Mouse (Mus musculus) large intestine, adult 2 months (tissue): ENCODE data around the gene Npl. TPM values are rescaled to one million over a fixed set of nuclear protein-coding genes. Genes with fewer than 3 reads are reported as not detected.
"Not testable (repeated sequence)": the region's sequence is repeated elsewhere in the genome, so short reads cannot be mapped to it uniquely, and the experiment has no call there.

Experiments used
- DNase-seq: peaks from one replicate; pipeline ENCODE4 v3.0.0-alpha.2; 2012; ENCODE audit warnings: low read depth, low spot score
- WGBS: fragments of 180-500 bp; shearing (Covaris S2); methylation state at CpG from one replicate; pipeline ENCODE4 v1.1.7; 2018; 5-methylcytosine and 5-hydroxymethylcytosine counted together
- polyA plus RNA-seq: library from polyadenylated mRNA; depleted of rRNA; stranded (reverse); fragments of >200 nt; gene quantifications from 2 replicates; pipeline ENCODE4 v1.2.3, GENCODE M21; 2012

The Npl gene
- polyA plus RNA-seq, 1 experiment, result 2.4 TPM

DNA sequence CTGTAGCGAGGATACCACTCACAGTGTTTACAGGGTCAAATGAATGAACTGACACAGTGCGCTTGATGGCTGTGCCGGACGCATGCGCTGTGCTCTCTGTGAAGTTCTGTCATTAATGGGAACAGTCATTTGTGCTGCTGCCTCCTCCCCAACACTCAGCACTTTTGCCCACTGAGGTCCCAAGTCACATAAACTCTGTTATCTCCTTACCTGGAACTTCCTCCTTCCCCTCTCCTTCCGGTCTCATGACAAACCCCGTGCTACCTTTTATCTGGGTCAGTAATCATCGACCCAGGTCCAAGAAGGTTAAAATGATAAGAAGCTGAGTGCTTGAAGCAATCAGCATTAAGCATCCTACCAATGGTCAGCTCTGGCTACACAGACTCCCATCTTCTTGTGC is 2.3 kb downstream of the Npl start:
- WGBS, result 72% methylated on average over 8 of the region's 8 CpGs
- no peak for DNase-seq

DNA sequence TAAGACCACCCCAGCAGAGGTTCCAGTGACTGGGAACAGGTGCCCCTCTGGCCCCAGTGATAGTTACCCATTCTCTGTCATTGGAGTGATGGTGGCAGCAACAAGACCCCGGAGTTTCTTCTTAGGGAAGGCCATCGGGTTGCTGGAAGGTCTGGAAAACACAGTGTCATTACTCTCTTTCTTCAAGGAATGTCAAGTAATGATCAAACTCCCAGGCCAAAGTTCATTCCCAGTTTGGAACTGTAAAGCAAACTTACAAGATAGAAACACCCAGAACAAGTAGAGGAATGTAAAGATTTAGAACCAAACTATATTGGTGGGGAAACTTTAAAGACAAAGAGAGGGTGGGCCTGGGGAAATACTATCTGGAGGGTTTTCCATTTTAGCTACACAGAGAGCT is 4.6 kb downstream of the Npl start:
- DNase-seq, result no peak
- 61% methylated on average over 2 of the region's 2 CpGs for whole genome bisulfite sequencing

DNA sequence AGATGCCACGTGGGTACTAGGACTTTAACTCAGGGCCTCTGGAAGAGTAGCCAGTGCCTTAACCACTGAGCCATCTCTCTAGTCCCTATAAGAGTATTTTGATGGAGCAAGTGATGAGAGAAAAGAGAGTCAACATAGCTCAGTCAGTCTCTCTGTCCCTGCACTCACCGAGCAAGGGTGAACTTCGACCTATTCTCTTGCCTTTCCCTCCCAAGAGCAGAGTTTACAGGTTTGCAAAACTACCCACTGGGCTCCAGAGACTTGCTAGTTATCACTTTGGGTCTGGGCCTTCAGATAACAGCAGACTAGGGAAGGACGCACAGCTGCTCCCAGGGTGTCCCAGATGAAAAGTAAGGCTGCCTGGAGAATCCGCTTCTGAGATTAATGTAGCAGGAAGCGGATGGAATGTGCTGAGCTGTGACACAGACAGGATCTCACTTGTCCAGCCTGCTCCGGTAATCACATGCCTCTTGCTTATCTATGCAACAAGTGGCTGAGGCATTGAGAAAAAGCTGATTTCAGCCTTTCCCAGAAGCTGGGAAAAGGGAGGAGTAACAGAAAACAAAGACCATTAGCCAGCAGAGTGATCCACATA is 7.0 kb downstream of the Npl start:
- WGBS, result 42% methylated on average over 7 of the region's 7 CpGs
- no peak for DNase-seq

DNA sequence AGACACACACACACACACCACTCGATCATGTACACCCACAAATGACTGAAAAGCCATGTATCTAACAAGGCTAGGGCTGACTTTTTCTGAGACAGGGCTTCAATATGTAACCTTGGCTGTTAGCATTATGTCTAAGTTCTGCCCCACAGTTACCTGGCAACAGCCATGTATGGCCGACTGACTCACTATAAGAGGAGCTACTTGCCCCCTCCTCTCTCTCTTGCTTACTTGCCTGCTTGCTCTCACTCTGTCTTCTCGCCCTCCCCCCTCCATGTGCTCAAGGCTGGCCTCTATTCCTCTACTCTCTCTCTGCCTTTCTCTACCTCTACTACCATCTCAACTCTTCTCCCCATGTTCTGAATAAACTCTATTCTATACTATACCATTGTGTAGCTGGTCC is 9.1 kb downstream of the Npl start:
- no peak for DNase-seq
- 79% methylated on average over 3 of the region's 3 CpGs for WGBS

DNA sequence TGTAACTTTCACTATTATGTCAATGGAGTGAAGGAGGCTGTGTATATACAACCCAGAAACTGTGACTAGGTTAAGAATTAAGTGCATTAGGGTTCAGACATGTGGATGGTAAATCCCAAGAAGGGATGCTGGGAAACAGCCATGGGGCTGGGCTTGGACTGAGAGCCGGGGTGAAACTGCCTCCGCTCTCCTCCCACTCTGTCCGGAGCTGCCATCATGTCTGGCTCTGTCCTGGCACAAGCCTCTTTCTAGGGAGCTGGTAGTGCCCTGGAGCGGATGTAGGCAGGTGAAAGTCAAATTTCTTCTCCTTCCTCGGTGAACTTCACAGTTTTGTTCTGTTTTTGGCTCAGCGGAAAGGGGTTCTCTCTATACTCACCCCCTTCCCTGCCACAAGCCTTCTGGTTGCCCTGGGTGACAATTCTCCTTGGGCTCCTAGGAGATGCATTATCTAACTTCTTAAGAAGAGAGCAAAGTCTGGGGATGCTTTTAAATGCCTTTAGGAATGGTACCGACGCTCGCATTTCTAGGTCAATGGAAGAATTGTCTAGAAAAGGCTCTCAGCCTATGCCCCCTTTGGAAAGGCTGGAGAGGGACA is 10.0 kb downstream of the Npl start:
- DNase-seq, result no peak
- WGBS, result 89% methylated on average over 9 of the region's 9 CpGs

DNA sequence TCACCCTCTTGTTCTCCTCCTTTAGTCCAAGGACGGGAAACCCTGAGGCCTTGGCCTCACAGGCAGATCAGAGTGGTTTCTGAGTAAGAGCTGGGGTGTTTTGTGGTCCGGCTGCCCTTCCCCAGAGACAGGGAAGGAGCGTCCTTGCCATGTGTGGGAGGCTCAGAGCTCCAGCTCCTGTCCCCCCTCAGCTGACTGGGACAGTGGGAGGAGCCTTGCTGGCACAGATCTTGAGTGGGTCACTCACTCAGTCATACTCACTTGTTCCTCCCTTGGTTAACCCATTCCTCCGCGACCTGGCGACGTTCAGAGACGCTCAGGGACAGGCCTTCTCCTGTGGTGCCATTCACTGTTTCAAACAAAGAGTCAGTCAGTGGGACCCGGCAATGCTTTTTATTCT is 14.2 kb downstream of the Npl start:
- WGBS, result 83% methylated on average over 9 of the region's 9 CpGs
- no peak for DNase-seq

DNA sequence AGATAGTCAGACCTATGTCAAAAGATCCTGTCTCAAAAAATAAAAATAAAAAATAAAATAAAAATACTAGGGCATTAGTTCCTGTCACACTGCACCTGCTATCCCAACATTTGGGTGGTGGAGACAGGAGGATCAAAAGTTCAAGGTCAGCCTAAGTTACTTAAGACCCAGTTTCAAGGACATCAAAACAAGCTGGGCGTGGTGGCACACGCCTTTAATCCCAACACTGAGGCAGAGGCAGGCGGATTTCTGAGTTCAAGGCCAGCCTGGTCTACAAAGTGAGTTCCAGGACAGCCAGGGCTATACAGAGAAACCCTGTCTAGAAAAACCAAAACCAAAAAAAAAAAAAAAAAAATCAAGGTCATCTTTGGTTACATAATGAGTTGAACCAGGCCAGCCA is 16.9 kb downstream of the Npl start:
- DNase-seq, result not testable (repeated sequence)
- WGBS, result 83% methylated on average over 3 of the region's 3 CpGs

DNA sequence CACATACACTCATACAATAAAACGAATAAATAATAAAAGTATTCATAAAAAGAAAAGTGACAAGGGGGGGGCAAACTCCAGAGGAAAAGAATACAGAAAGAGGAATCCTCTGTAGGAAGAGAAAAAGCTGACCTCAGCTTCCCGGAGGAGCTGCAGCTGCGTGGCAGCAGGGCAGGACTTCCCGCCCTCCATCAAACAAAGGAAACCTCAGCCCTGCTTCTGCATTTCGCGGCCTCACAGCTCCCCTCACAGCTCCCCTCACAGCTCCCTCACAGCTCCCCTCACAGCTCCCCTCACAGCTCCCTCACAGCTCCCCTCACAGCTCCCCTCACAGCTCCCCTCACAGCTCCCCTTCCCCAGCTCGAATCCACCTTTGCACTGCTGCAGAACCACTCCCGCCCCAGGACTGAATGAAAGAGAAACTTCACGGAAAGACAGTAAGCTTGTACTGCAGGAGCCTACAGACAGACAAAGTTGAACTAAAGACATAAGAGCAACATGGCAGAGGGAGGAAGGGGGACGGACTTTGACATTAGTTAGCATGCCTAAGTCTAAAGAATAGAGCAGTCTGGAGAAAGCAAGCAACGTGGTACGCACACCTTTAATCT is 17.5 kb downstream of the Npl start:
- DNase-seq, result no peak
- 13% methylated on average over 12 of the region's 12 CpGs for WGBS

DNA sequence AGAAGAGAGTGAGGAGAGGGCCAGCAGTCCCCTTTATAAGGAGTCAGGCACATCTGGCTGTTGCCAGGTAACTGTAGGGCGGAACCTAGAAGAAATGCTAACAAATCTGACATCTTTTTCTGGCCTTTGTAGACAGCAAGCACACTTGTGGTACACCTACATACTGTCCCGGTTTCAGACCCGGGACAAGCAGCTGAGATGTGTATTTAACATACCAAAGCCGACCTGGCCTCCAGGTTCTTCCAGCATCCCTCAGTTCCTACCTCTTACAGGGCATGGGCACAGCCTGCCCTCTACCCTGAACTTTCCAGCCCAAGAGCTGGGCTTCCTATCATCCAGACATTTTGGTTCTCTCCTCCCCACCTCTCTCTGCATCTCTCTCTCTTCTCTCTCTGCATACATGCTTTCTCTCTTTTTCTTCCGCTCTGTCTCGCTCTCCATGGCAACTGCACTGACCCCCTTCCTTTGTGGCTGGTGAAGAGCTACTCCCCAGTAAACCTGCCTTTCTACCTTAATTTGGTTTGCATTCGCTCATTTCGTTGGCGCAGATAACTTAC is 18.1 kb downstream of the Npl start:
- WGBS, result 42% methylated on average over 9 of the region's 9 CpGs
- DNase-seq, result no peak

DNA sequence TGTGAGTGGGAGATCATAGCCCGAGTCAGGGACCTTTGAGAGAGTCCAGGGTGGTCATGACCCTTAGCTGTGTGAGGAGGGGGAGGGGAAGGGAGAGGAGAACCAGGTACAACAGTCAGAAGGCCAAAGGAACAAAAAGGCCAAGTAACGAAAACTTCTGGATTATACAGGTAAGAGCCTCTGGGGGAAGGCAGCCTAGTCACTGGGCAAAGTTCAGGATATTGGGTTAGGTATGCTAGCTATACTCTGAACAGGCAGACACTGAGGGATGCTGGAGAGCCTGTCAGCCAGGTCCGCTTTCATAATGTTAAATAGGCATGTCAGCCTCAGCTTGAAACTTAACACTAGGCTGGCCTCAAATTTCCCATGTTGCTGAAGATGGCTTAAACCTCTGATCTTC is 27.7 kb downstream of the Npl start:
- WGBS, result 40% methylated on average over 3 of the region's 3 CpGs
- no peak for DNase-seq

DNA sequence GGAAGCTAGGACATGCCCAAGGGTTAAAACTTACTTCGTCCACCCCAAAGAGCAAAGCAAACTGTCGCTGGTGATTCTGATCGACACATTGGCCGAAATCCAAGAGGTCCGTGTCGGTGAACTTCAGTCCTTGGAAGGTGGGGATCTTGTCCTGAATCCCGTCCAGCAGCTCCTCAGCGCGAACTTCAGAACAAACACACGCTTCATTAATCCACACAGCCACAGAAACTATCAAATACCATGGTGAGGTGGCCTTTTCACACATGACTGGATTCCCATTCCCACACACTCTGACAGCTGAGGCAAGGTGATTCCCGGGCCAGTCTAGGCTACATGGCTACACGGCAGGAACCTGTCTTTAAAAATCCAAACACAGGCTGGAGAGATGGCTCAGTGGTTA is 34.5 kb downstream of the Npl start:
- no peak for DNase-seq
- 45% methylated on average over 12 of the region's 12 CpGs for WGBS

DNA sequence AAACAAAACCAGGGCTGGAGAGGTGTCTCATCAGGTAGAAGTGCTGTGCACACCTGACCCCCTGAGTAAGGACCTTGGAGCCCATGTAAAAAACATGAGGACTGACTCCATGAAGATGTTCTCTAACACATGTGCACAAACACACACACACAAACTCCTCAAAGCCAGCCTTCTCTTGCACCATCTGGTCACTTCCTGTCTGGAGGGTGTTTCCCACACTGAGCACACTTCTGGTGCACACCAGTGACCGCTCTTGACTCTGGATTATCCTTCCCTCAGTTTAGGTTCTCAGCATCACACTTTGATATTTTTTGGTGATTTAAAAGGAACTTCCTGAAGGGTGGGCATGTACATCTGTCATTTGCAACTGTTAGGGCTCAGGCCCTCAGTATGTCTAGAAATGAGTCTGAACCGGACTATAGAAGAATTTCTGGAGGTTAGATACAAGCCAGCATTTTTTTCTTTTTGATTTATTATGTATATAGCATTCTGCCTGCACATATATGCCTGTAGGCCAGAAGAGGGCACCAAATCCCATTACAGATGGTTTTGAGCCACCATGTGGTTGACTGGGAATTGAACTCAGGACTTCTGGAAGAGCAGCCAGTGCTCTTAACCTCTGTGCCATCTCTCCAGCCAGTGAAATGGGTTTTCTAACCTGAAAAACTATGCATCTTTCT is 39.4 kb downstream of the Npl start:
- 69% methylated on average over 2 of the region's 2 CpGs for WGBS
- no peak for DNase-seq

DNA sequence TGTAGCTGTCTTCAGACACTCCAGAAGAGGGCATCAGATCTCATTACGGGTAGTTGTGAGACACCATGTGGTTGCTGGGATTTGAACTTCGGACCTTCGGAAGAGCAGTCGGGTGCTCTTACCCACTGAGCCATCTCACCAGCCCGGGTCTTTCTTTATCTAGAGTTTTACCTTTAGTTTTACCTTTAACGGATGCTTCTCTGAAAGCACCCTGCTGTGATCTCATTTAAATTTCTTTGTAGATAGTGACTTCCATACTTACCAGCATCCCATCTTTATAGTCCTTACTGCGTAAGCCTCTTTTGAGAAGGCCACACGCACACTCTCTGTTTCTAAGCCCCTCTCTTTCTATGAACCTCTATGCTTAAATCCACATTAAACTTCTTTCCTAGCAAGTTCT is 40.3 kb downstream of the Npl start:
- 74% methylated on average over 8 of the region's 8 CpGs for WGBS

DNA sequence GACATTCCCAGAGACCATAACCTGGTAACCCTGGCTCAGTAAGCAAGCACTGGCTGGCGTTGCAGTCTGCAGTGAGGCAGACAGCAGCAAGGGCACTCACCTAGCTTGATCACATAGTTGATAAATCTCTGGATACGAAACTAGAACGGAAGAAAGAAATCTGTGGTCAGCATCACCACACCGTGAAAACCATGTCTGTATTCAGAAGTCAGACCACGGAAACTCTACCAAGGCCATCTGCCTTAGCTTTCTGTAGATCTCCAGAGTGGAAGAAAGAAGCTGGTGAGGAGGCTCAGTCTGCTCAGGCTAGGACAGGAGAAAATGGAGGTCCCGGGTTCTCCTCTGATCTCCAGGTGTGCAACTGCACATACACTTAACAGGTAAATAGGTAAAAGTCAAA is 40.8 kb downstream of the Npl start:
- DNase-seq, result no peak
- WGBS, result 87% methylated on average over 6 of the region's 6 CpGs

More for the DNA sequence above, 40.3 kb downstream of the Npl start:
- not testable (repeated sequence) for DNase-seq

DNA sequence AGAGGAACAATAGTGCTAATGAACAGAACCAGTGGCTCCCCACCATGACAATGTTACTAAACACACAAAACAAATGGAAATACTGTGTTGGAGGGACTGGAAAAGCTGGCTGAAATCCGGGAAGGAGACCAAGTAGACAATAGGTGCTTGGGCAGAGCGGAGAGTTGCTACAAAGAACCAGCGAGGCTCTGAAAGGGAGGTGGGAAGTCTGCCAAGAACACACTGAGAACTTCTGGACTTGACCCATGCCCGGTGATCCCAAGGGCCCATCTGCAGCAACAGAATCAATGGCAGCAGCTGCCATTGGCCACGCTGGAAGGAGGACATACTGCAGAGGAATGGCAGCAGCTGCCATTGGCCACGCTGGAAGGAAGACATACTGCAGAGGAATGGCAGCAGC is 43.6 kb downstream of the Npl start:
- WGBS, result 73% methylated on average over 6 of the region's 6 CpGs
- no peak for DNase-seq

DNA sequence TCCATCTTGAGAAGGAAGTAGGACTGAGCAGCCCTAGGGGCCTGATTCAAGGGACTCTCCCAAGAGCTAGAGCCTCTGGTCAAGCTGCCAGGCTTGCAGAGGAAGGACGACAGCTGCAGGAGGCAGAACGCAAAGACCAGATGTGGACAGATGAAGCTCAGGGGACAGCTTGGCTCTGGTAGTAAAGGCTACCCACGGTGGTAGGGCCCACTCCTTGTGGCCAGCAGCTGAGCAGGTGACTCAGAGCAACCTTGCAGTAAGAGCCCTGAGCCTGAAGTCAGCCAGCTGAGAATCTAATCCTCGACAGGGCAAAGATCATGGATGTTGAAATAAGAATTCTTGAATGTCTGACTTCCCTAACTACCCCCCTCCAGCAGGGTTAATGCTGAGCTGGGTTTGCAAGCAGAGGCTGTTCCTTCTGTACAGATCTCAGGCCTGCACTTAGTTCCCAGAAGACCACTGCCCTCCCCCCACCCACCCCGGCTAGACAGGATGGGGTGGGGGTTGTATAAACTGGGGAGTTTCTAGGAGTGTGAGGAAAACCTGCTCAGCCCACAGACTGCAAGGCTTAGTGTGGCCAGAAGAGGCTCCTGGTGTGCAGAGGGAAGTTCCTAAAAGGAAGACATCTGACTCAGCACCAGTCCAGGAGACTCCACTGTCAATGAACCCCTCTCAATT is 48.1 kb downstream of the Npl start:
- DNase-seq, result no peak
- WGBS, result 27% methylated on average over 5 of the region's 5 CpGs

DNA sequence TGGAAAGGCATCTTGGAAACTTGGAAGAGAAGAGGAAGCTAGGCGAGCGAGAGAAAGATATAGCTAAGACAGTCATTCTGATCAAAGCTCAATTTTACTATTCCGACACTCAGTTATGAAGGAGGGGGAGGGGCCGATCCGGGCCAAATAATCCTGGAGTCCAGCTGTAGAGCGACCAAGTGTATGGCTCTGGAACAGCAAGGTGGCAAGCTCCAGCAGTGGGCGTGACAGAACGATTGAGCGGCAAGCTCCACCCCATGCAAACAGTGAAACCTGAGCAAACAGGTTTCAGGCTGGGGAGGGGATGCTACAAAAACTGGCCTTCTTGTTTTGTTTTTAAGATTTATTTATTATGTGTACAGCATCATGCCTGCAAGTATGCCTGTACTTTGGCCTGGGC is 49.8 kb downstream of the Npl start:
- WGBS, result 32% methylated on average over 9 of the region's 9 CpGs
- DNase-seq, result no peak

DNA sequence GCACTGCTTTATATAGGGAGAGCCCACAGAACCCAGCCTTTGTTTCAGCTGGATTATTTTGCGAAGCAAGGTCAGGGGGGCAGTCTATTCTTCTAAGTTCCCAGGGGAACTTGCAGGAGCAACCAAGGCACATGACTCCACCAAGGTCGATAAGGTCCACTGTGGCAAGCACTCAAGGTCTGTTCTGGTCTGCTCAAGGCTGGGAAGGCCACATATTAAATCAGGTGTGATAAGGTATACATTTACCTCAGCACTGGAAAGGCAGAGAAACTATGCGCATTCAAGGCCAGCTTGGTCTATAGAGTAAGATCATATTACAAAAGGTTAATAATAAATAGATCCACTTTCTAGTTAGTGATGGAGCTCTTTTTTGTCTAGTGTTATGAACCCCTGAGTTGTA is 53.8 kb downstream of the Npl start:
- DNase-seq, result no peak
- 82% methylated on average over 3 of the region's 3 CpGs for WGBS

DNA sequence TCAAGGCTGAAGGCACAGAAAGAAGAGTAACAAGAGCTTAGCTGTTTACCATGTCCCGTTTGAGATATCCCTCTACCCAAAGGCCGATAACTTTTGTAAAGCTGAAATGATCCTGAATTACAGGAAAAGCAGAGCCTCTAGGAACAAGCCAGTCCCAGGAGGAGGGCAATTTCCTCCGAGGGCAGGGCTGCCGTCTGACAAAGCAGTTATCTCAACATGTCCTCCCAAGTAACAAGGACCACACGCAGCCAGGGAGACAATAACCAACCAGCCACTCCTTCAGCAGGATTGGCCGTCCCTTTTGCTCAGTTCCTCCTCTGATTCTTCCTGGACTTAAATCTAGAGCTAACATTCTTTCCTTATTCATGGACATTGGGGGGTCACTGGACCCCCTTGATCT is 55.9 kb downstream of the Npl start:
- 25% methylated on average over 6 of the region's 6 CpGs for WGBS
- no peak for DNase-seq

DNA sequence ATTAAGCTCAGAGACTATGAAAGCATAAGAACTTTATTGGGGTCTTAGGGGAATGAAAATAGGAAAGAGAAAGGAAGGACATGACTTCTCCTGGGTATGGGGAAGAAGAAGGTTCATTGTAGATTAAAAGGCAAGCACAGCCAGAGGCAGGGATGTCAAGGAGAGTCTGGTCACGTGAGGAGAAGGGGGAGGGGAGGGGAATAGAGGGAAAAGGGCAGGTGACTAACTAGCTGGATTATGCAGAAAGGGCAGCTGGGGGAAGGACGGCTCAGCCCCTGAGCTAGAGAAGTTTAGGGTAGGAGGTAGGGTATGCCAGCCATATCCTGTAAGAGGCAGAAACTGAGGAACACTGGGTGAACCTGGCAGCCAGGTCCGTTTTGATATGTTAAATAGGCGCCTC is 56.5 kb downstream of the Npl start:
- no peak for DNase-seq
- 43% methylated on average over 4 of the region's 4 CpGs for WGBS
